Mouse (Mus musculus): ENCODE measurements at regions not wholly inside any gene's neighbourhood (a gene's known extent, or its start where the extent isn't known, plus 50 kb on each side); places are given as distances from the start of the nearest gene placed in this dataset.
A peak's percentile ranks its signal among the peaks of the same experiment; 100 is the strongest.

DNA sequence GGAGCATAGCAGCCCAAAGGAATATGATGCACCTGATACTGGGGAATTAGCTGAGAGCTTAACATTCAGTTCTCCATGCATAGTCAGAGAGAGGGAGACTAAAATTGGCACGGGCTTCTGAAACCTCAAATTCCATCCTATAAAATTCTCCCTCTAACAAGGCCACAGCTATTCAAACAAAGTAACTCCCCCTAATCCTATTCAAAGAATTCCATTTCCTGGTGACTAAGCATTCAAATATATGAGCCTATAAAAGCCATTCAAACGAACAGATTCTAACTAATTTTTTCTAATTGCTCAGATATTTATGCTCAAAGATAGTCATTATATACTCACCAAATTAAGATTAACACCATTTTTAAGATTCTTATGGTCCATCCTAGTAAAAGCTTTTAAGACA is 751.1 kb upstream of the Adam24 start:
- TF ChIP-seq EP300 (IDR thresholded peaks at IDR 0.05; ENCODE audit: low read depth) (no peak), CTCF (IDR thresholded peaks at IDR 0.05; ENCODE audit: low read depth) (no peak)
- no peak overlapping the region for H3K27ac ChIP-seq (ENCODE audit: low read depth)
- H3K9ac ChIP-seq (replicated peaks; ENCODE audit: low read depth, low read length) = no peak overlapping the region
- no peaks in the 10 kb centered on the region for H3K4me1 ChIP-seq (ENCODE audit: control insufficient read depth, insufficient read depth)
- ATAC-seq (ENCODE audit: insufficient read depth, low read depth) (no peak), DNase-seq (ENCODE audit: low spot score) (no peak)
- H3K9me3 ChIP-seq (replicated peaks; ENCODE audit: control insufficient read depth, low read length) = no peaks in the 10 kb centered on the region
- H3K4me3 ChIP-seq (ENCODE audit: low read depth, low read length) = no peak overlapping the region
- H3K4me2 ChIP-seq (ENCODE audit: low read depth, low read length) = no peak overlapping the region
- 54% methylated on average over 2 of the region's 2 CpGs for WGBS
- no peaks in the 10 kb centered on the region for H3K36me3 ChIP-seq (replicated peaks; ENCODE audit: control insufficient read depth, insufficient read depth, low read length)
- H3K27me3 ChIP-seq (ENCODE audit: control insufficient read depth, insufficient read depth, low read length) = no peaks in the 10 kb centered on the region

DNA sequence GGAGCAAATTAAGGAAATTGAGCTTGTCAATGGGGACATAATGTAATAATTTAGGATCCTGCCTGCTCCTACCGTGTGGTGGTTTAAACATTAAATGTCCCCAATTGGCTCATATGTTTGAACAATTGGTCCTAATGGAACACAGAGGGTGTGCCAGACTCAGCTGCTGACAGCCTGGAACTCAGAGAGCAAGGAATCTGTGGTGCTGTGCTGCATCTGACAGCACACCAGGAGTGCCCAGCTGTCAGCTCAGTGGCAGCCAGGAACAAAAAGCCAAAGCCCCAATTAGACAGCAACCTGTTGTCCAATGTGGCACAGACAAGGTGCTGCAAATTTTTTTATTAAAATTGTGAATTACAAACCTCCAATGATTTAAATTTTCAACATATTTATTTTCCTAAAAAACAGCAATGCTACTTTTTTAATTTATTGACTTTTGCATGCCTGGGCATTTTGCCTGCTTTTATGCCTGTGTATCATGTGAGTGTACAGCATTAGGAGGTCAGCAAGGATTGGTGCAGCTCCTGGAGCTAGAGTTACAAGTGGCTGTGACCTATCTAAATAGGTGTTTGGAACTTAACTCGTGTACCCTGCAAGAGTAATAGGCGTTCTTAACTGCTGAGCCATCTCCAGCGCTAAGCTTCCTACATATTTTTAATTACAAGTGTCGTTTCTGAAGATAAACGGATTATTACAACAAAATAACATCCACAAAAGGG is 724.5 kb upstream of the Adam24 start:
- H3K36me3 ChIP-seq (replicated peaks; ENCODE audit: control insufficient read depth, insufficient read depth, low read length) = no peaks in the 10 kb centered on the region
- no peak overlapping the region for H3K4me3 ChIP-seq (ENCODE audit: low read depth, low read length)
- H3K27me3 ChIP-seq (ENCODE audit: control insufficient read depth, insufficient read depth, low read length) = no peaks in the 10 kb centered on the region
- no peaks in the 10 kb centered on the region for H3K9me3 ChIP-seq (replicated peaks; ENCODE audit: control insufficient read depth, low read length)
- 44% methylated on average over 6 of the region's 6 CpGs for WGBS
- no peaks in the 10 kb centered on the region; the same call in 1 of the 2 replicates for H3K4me1 ChIP-seq (ENCODE audit: control insufficient read depth, insufficient read depth)
- H3K9ac ChIP-seq (replicated peaks; ENCODE audit: low read depth, low read length) = no peak overlapping the region
- H3K27ac ChIP-seq (ENCODE audit: low read depth) = no peak overlapping the region
- H3K4me2 ChIP-seq (ENCODE audit: low read depth, low read length) = no peak overlapping the region
- ATAC-seq (ENCODE audit: insufficient read depth, low read depth) (no peak), DNase-seq (ENCODE audit: low spot score) (no peak)
- TF ChIP-seq CTCF (IDR thresholded peaks at IDR 0.05; ENCODE audit: low read depth) (no peak), EP300 (IDR thresholded peaks at IDR 0.05; ENCODE audit: low read depth) (no peak)

DNA sequence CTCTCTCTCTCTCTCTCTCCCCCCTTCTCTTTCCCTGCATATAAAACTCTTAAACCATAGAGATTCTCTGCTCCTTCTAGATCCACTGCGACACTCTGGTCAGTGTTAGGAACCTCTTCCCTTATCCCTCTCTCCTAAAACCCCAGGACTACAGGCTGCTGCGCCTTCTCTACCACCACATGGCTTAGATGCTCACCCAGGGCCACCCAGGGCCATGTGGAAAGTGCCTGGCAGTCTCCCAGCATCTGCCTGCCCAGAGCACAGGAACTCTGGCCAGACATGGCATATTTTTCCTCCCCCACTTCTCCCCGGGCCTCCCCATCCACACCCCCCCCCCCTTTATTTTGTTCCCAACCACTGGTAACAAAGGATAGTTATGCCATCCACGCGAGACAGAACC is 720.4 kb upstream of the Adam24 start:
- no peak overlapping the region for H3K4me3 ChIP-seq (ENCODE audit: low read depth, low read length)
- WGBS = 61% methylated on average over 5 of the region's 5 CpGs
- ATAC-seq (ENCODE audit: insufficient read depth, low read depth) (no peak), DNase-seq (ENCODE audit: low spot score) (no peak)
- no peaks in the 10 kb centered on the region for H3K36me3 ChIP-seq (replicated peaks; ENCODE audit: control insufficient read depth, insufficient read depth, low read length)
- H3K9ac ChIP-seq (replicated peaks; ENCODE audit: low read depth, low read length) = no peak overlapping the region
- H3K4me2 ChIP-seq (ENCODE audit: low read depth, low read length) = no peak overlapping the region
- H3K4me1 ChIP-seq (ENCODE audit: control insufficient read depth, insufficient read depth) = no peaks in the 10 kb centered on the region; the same call in 1 of the 2 replicates
- H3K27me3 ChIP-seq (ENCODE audit: control insufficient read depth, insufficient read depth, low read length) = no peaks in the 10 kb centered on the region
- no peaks in the 10 kb centered on the region for H3K9me3 ChIP-seq (replicated peaks; ENCODE audit: control insufficient read depth, low read length)
- TF ChIP-seq CTCF (IDR thresholded peaks at IDR 0.05; ENCODE audit: low read depth) (no peak), EP300 (IDR thresholded peaks at IDR 0.05; ENCODE audit: low read depth) (no peak)
- H3K27ac ChIP-seq (ENCODE audit: low read depth) = no peak overlapping the region

- no peaks in the 10 kb centered on the region; the same call in 1 of the 2 replicates for H3K4me1 ChIP-seq (ENCODE audit: control insufficient read depth, insufficient read depth)
- no peak for ATAC-seq (ENCODE audit: insufficient read depth, low read depth)
- TF ChIP-seq EP300 (IDR thresholded peaks at IDR 0.05; ENCODE audit: low read depth) (no peak), CTCF (IDR thresholded peaks at IDR 0.05; ENCODE audit: low read depth) (no peak)
- no peak for DNase-seq (ENCODE audit: low spot score)
- no peak overlapping the region for H3K27ac ChIP-seq (ENCODE audit: low read depth)
- H3K9ac ChIP-seq (replicated peaks; ENCODE audit: low read depth, low read length) = no peak overlapping the region
- H3K36me3 ChIP-seq (replicated peaks; ENCODE audit: control insufficient read depth, insufficient read depth, low read length) = no peaks in the 10 kb centered on the region
- H3K4me2 ChIP-seq (ENCODE audit: low read depth, low read length) = no peak overlapping the region
- no peak overlapping the region for H3K4me3 ChIP-seq (ENCODE audit: low read depth, low read length)
- 42% methylated on average over 4 of the region's 4 CpGs for WGBS
- no peaks in the 10 kb centered on the region for H3K27me3 ChIP-seq (ENCODE audit: control insufficient read depth, insufficient read depth, low read length)
- H3K9me3 ChIP-seq (replicated peaks; ENCODE audit: control insufficient read depth, low read length) = no peaks in the 10 kb centered on the region
Observed at GRCm38 (mm10) chr8:39954924-39955323, 720.0 kb upstream of the Adam24 start.

- 21% methylated on average over 1 of the region's 1 CpGs for WGBS
- peak; percentile 40 for DNase-seq (ENCODE audit: low spot score)
- peak overlapping the region; percentile 72 for H3K27ac ChIP-seq (ENCODE audit: low read depth)
- H3K4me1 ChIP-seq (ENCODE audit: control insufficient read depth, insufficient read depth) = peaks cover 5% of the 10 kb centered on the region; the same call in 1 of the 2 replicates
- H3K9ac ChIP-seq (replicated peaks; ENCODE audit: low read depth, low read length) = no peak overlapping the region
- H3K4me2 ChIP-seq (ENCODE audit: low read depth, low read length) = no peak overlapping the region
- H3K9me3 ChIP-seq (replicated peaks; ENCODE audit: control insufficient read depth, low read length) = no peaks in the 10 kb centered on the region
- ATAC-seq (ENCODE audit: insufficient read depth, low read depth) = peak; percentile 86
- TF ChIP-seq CTCF (IDR thresholded peaks at IDR 0.05; ENCODE audit: low read depth) (no peak), EP300 (IDR thresholded peaks at IDR 0.05; ENCODE audit: low read depth) (no peak)
- no peak overlapping the region for H3K4me3 ChIP-seq (ENCODE audit: low read depth, low read length)
- H3K36me3 ChIP-seq (replicated peaks; ENCODE audit: control insufficient read depth, insufficient read depth, low read length) = no peaks in the 10 kb centered on the region
- H3K27me3 ChIP-seq (ENCODE audit: control insufficient read depth, insufficient read depth, low read length) = no peaks in the 10 kb centered on the region
Observed at GRCm38 (mm10) chr8:40005207-40005837, 669.6 kb upstream of the Adam24 start.
